Mouse (Mus musculus) lung, embryonic 16.5 days (tissue): ENCODE data around the gene Rpl3l. TPM values are rescaled to one million over a fixed set of nuclear protein-coding genes. Genes with fewer than 3 reads are reported as not detected.

Source experiments
- ATAC-seq: fragments of 200-750 bp; cut with Nextera tagmentation; 2 replicates; pipeline ENCODE4 v1.8.0; 2017; ENCODE audit warnings: low read depth, mild to moderate bottlenecking, moderate library complexity
- H3K27ac ChIP-seq: fragments of 300-500 bp; sonication (generic); 2 replicates; pipeline ENCODE4 v1.5.1; 2014; ENCODE audit warnings: mild to moderate bottlenecking, control low read depth, low read length
- H3K27me3 ChIP-seq: fragments of 300-500 bp; sonication (generic); 2 replicates; pipeline ENCODE4 v1.6.1; 2014; ENCODE audit warnings: low read depth, low read length, mixed read lengths; ENCODE audit not compliant: control insufficient read depth, insufficient read depth
- H3K36me3 ChIP-seq: fragments of 300-500 bp; sonication (generic); 2 replicates; pipeline ENCODE4 v1.6.1; 2014; ENCODE audit warnings: low read length; ENCODE audit not compliant: control insufficient read depth, insufficient read depth
- H3K4me1 ChIP-seq: fragments of 300-500 bp; sonication (generic); replicated peaks from 2 replicates; pipeline ENCODE4 v1.6.1; 2014; ENCODE audit warnings: low read length, mixed read lengths; ENCODE audit not compliant: control insufficient read depth, insufficient read depth
- H3K4me2 ChIP-seq: fragments of 300-500 bp; sonication (generic); 2 replicates; pipeline ENCODE4 v1.6.1; 2014; ENCODE audit warnings: low read depth, low read length, control low read depth
- H3K4me3 ChIP-seq: fragments of 300-500 bp; sonication (generic); 2 replicates; pipeline ENCODE4 v1.5.1; 2014; ENCODE audit warnings: mild to moderate bottlenecking, low read length, control low read depth
- H3K9ac ChIP-seq: fragments of 300-500 bp; sonication (generic); 2 replicates; pipeline ENCODE4 v1.6.1; 2014; ENCODE audit warnings: low read length, control low read depth
- H3K9me3 ChIP-seq: fragments of 300-500 bp; sonication (generic); 2 replicates; pipeline ENCODE4 v1.6.1; 2016; ENCODE audit warnings: low read length; ENCODE audit not compliant: control insufficient read depth
- whole genome bisulfite sequencing: fragments of 180-500 bp; shearing (Covaris S2); extraction: QIAGEN DNeasy Blood & Tissue Kit; methylation state at CpG from one replicate; pipeline ENCODE4 v1.1.7; 2014; 5-methylcytosine and 5-hydroxymethylcytosine counted together
- polyA plus RNA-seq: library from polyadenylated mRNA; unstranded; fragments of >200 nt; fragmentation: Nextera tagmentation; extraction: Ambion mirVana; gene quantifications from 2 replicates; pipeline ENCODE4 v1.2.1, GENCODE M21; 2015

Gene Rpl3l
- polyA plus RNA-seq, 1 experiment from 2014 or later: not detected

- H3K4me1 ChIP-seq: no peaks in the 10 kb centered on the region
- WGBS: 19% methylated on average over 7 of the region's 7 CpGs
- peaks cover 10% of the 10 kb centered on the region for H3K27me3 ChIP-seq
- H3K9ac ChIP-seq: no peak overlapping the region
- ATAC-seq: peak; percentile 83
- no peaks in the 10 kb centered on the region for H3K9me3 ChIP-seq
- H3K27ac ChIP-seq: no peak overlapping the region
- no peak overlapping the region for H3K4me3 ChIP-seq
- H3K4me2 ChIP-seq: no peak overlapping the region
- H3K36me3 ChIP-seq: peaks cover 2% of the 10 kb centered on the region; the same call in 1 of the 2 replicates
Observed at GRCm38 (mm10) chr17:24745526-24746497, 18.2 kb downstream of the Rpl3l start.

- no peaks in the 10 kb centered on the region for H3K4me1 ChIP-seq
- no peak overlapping the region for H3K4me3 ChIP-seq
- H3K9ac ChIP-seq: no peak overlapping the region
- H3K4me2 ChIP-seq: no peak overlapping the region
- WGBS: 33% methylated on average over 4 of the region's 4 CpGs
- 0 out of 2 replicates have a peak, but pooled peaks have one; percentile 24 for ATAC-seq
- peaks cover 20% of the 10 kb centered on the region for H3K27me3 ChIP-seq
- H3K36me3 ChIP-seq: no peaks in the 10 kb centered on the region
- H3K9me3 ChIP-seq: no peaks in the 10 kb centered on the region
- H3K27ac ChIP-seq: no peak overlapping the region
Observed at GRCm38 (mm10) chr17:24746986-24747385, 19.4 kb downstream of the Rpl3l start.

GRCm38 (mm10) chr17:24751528-24751927 is 23.9 kb downstream of the Rpl3l start:
- Histone ChIP-seq H3K36me3 (no peaks in the 10 kb centered on the region), H3K9me3 (no peaks in the 10 kb centered on the region), H3K27ac (no peak overlapping the region), H3K4me1 (0 out of 2 replicates have a peak, but pooled peaks cover 3% of the 10 kb centered on the region), H3K4me2 (no peak overlapping the region), H3K27me3 (peaks cover 55% of the 10 kb centered on the region), H3K9ac (no peak overlapping the region), H3K4me3 (no peak overlapping the region)
- WGBS: 16% methylated on average over 4 of the region's 4 CpGs
- ATAC-seq: no peak

GRCm38 (mm10) chr17:24752415-24753394 is 25.1 kb downstream of the Rpl3l start, which contains the start of gene Hs3st6:
Gene Hs3st6 (plus strand): TSS chr17:24752988.
- under 1% methylated on average over 62 of the region's 82 CpGs for WGBS
- no peak within 1 kb of the TSS for H3K27ac ChIP-seq

GRCm38 (mm10) chr17:24757394-24757793 is 29.8 kb downstream of the Rpl3l start:
- Histone ChIP-seq H3K4me2 (no peak overlapping the region), H3K27me3 (peaks cover 31% of the 10 kb centered on the region), H3K27ac (no peak overlapping the region), H3K4me1 (0 out of 2 replicates have a peak, but pooled peaks cover 3% of the 10 kb centered on the region), H3K9ac (no peak overlapping the region), H3K9me3 (no peaks in the 10 kb centered on the region), H3K36me3 (no peaks in the 10 kb centered on the region), H3K4me3 (no peak overlapping the region)
- 94% methylated on average over 1 of the region's 1 CpGs for WGBS
- no peak for ATAC-seq

More at GRCm38 (mm10) chr17:24752415-24753394, 25.1 kb downstream of the Rpl3l start, which contains the start of gene Hs3st6:
- ATAC-seq: peak; percentile 95
- peak within 1 kb of the TSS; percentile 58 for H3K4me3 ChIP-seq
- no peaks in the 10 kb centered on the region for H3K36me3 ChIP-seq
- H3K27me3 ChIP-seq: peaks cover 55% of the 10 kb centered on the region
- 0 out of 2 replicates have a peak, but pooled peaks cover 3% of the 10 kb centered on the region for H3K4me1 ChIP-seq
- H3K9ac ChIP-seq: peak within 1 kb of the TSS; percentile 58
- peak within 1 kb of the TSS; percentile 98 for H3K4me2 ChIP-seq
- no peaks in the 10 kb centered on the region for H3K9me3 ChIP-seq

GRCm38 (mm10) chr17:24761121-24761520 is 33.5 kb downstream of the Rpl3l start:
- Histone ChIP-seq H3K36me3 (no peaks in the 10 kb centered on the region), H3K9me3 (no peaks in the 10 kb centered on the region), H3K27ac (no peak overlapping the region), H3K4me3 (no peak overlapping the region), H3K4me1 (no peaks in the 10 kb centered on the region), H3K4me2 (no peak overlapping the region), H3K9ac (no peak overlapping the region), H3K27me3 (no peaks in the 10 kb centered on the region)
- WGBS: 56% methylated on average over 5 of the region's 5 CpGs
- no peak for ATAC-seq

GRCm38 (mm10) chr17:24765016-24765905 is 37.6 kb downstream of the Rpl3l start:
- H3K9ac ChIP-seq: no peak overlapping the region
- 42% methylated on average over 22 of the region's 22 CpGs for WGBS
- H3K27ac ChIP-seq: no peak overlapping the region
- no peaks in the 10 kb centered on the region for H3K27me3 ChIP-seq
- ATAC-seq: peak; percentile 44; the same call in 1 of the 2 replicates
- no peaks in the 10 kb centered on the region for H3K9me3 ChIP-seq
- no peaks in the 10 kb centered on the region for H3K36me3 ChIP-seq
- H3K4me3 ChIP-seq: no peak overlapping the region
- no peak overlapping the region; the same call in 1 of the 2 replicates for H3K4me2 ChIP-seq
- H3K4me1 ChIP-seq: peaks cover 3% of the 10 kb centered on the region; the same call in 1 of the 2 replicates

- Histone ChIP-seq H3K4me1 (peaks cover 3% of the 10 kb centered on the region; the same call in 1 of the 2 replicates), H3K9ac (no peak overlapping the region), H3K4me2 (no peak overlapping the region), H3K27me3 (no peaks in the 10 kb centered on the region), H3K36me3 (no peaks in the 10 kb centered on the region), H3K9me3 (no peaks in the 10 kb centered on the region), H3K4me3 (no peak overlapping the region), H3K27ac (no peak overlapping the region)
- 17% methylated on average over 12 of the region's 12 CpGs for WGBS
- ATAC-seq: no peak
Observed at GRCm38 (mm10) chr17:24766266-24766875, 38.8 kb downstream of the Rpl3l start.
